Mouse (Mus musculus) lung, postnatal 0 days (tissue): ENCODE measurements around the gene Zswim8.
"Not testable (repeated sequence)": the region's sequence is repeated elsewhere in the genome, so short reads cannot be mapped to it uniquely, and the experiment has no call there.

ENCODE experiments used
- CTCF ChIP-seq: IDR thresholded peaks from 2 replicates; pipeline ENCODE4 v1.5.1; 2016; ENCODE audit warnings: antibody characterized with exemption, mild to moderate bottlenecking
- EP300 ChIP-seq: IDR thresholded peaks from 2 replicates; pipeline ENCODE4 v1.6.1; 2016; ENCODE audit warnings: antibody characterized with exemption, mild to moderate bottlenecking, control low read depth

DNA sequence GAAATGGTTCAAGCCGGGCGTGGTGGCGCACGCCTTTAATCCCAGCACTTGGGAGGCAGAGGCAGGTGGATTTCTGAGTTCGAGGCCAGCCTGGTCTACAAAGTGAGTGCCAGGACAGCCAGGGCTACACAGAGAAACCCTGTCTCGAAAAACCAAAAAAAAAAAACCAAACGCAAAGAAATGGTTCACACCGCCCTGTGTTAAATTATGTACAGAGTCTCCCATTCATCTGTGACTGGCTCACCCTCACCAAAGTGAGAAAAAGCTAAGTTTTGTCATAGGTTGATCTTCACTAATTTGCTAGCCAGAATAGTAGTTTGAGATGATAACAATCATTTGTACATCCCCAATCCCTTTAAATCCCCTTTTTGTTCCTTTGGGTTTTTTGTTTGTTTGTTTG, 3.9 kb upstream of the Zswim8 start:
- not testable (repeated sequence) for TF ChIP-seq CTCF, EP300
